Mouse (Mus musculus): ENCODE results near the gene Gm20388.
"Not testable (repeated sequence)": the region's sequence is repeated elsewhere in the genome, so short reads cannot be mapped to it uniquely, and the experiment has no call there.

Gm20388 gene

GRCm38 (mm10) chr8:120679629-120680387 lies 769.2 kb downstream of the Gm20388 start:
- DNase-seq (ENCODE audit: low read depth, low spot score) = no peak

GRCm38 (mm10) chr8:120680405-120680804 lies 769.8 kb downstream of the Gm20388 start:
- not testable (repeated sequence) for DNase-seq (ENCODE audit: low read depth, low spot score)

- no peak for DNase-seq (ENCODE audit: low read depth, low spot score)
Measured at GRCm38 (mm10) chr8:120681113-120681512, 770.5 kb downstream of the Gm20388 start.

GRCm38 (mm10) chr8:120683602-120684001 lies 773.0 kb downstream of the Gm20388 start:
- peak; percentile 8 for DNase-seq (ENCODE audit: low read depth, low spot score)

GRCm38 (mm10) chr8:120684082-120684481 lies 773.4 kb downstream of the Gm20388 start:
- no peak for DNase-seq (ENCODE audit: low read depth, low spot score)

GRCm38 (mm10) chr8:120685097-120685496 lies 774.5 kb downstream of the Gm20388 start:
- DNase-seq (ENCODE audit: low read depth, low spot score) = no peak

- no peak for DNase-seq (ENCODE audit: low read depth, low spot score)
Measured at GRCm38 (mm10) chr8:120685591-120685990, 775.0 kb downstream of the Gm20388 start.

GRCm38 (mm10) chr8:120686051-120686450 lies 775.4 kb downstream of the Gm20388 start:
- no peak for DNase-seq (ENCODE audit: low read depth, low spot score)

- DNase-seq (ENCODE audit: low read depth, low spot score) = no peak
Measured at GRCm38 (mm10) chr8:120686576-120686975, 775.9 kb downstream of the Gm20388 start.

- no peak for DNase-seq (ENCODE audit: low read depth, low spot score)
Measured at GRCm38 (mm10) chr8:120687786-120688185, 777.1 kb downstream of the Gm20388 start.

GRCm38 (mm10) chr8:120688511-120688910 lies 777.9 kb downstream of the Gm20388 start:
- DNase-seq (ENCODE audit: low read depth, low spot score) = no peak

- DNase-seq (ENCODE audit: low read depth, low spot score) = no peak
Measured at GRCm38 (mm10) chr8:120692934-120693333, 782.3 kb downstream of the Gm20388 start.

- no peak for DNase-seq (ENCODE audit: low read depth, low spot score)
Measured at GRCm38 (mm10) chr8:120693861-120694493, 783.3 kb downstream of the Gm20388 start.

- no peak for DNase-seq (ENCODE audit: low read depth, low spot score)
Measured at GRCm38 (mm10) chr8:120696401-120697153, 785.9 kb downstream of the Gm20388 start.

GRCm38 (mm10) chr8:120697154-120697978 lies 786.7 kb downstream of the Gm20388 start:
- no peak for DNase-seq (ENCODE audit: low read depth, low spot score)

GRCm38 (mm10) chr8:120697979-120698272 lies 787.3 kb downstream of the Gm20388 start:
- DNase-seq (ENCODE audit: low read depth, low spot score) = no peak

GRCm38 (mm10) chr8:120698426-120698825 lies 787.8 kb downstream of the Gm20388 start:
- no peak for DNase-seq (ENCODE audit: low read depth, low spot score)

- no peak for DNase-seq (ENCODE audit: low read depth, low spot score)
Measured at GRCm38 (mm10) chr8:120699079-120699478, 788.4 kb downstream of the Gm20388 start.

GRCm38 (mm10) chr8:120699565-120699964 lies 788.9 kb downstream of the Gm20388 start:
- no peak for DNase-seq (ENCODE audit: low read depth, low spot score)

- no peak for DNase-seq (ENCODE audit: low read depth, low spot score)
Measured at GRCm38 (mm10) chr8:120700053-120700452, 789.4 kb downstream of the Gm20388 start.

GRCm38 (mm10) chr8:120701758-120702465 lies 791.3 kb downstream of the Gm20388 start:
- no peak for DNase-seq (ENCODE audit: low read depth, low spot score)

Measured in retina, adult 2 months (tissue).